Mouse (Mus musculus): ENCODE measurements around the gene Kir3dl2.
"Not testable (repeated sequence)": the region's sequence is repeated elsewhere in the genome, so short reads cannot be mapped to it uniquely, and the experiment has no call there.

The Kir3dl2 gene

DNA sequence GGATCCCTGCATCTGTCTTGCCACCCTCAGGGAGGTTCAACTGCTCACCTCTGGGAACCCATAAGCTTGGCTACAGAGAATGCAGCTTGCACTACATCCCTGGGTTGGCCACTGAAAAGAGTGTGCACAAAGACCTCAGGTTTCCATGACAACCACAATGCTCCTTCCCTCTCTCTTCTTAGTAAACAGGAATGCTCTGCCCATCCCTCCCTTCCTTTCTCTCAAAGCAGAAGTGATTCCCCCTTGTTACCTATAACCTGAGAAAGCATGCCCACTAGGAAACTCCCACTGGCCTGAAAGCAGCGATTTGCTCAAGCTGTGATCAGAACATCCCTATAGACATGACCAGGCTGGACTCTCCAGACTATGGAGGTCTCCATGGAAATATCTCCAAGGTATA is at the start of gene Kir3dl2:
TSS of gene Kir3dl2 (minus strand) at position 101 of the 400 bp plus-strand sequence.
- POLR2A ChIA-PET, CTCF ChIA-PET: not testable (repeated sequence)

DNA sequence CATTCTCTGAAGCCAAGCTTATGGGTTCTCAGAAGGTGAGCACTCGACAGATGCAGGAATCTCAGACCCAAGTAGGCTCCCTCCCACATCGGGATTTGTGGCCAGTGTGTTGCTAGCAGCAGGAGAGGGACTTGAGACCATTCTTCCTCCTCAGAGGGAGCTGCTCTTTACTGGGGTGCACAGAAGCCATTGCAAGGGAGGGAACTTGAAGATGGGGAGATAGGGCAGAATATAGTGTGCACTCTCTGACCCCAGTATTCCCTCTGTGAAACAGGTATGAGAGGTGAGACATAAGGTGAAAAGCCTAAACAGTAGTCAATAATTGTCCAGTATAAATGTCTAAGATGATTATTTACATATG is 47.0 kb upstream of the Kir3dl2 start:
- ChIA-PET POLR2A (no interaction called here), CTCF (no interaction called here)

DNA sequence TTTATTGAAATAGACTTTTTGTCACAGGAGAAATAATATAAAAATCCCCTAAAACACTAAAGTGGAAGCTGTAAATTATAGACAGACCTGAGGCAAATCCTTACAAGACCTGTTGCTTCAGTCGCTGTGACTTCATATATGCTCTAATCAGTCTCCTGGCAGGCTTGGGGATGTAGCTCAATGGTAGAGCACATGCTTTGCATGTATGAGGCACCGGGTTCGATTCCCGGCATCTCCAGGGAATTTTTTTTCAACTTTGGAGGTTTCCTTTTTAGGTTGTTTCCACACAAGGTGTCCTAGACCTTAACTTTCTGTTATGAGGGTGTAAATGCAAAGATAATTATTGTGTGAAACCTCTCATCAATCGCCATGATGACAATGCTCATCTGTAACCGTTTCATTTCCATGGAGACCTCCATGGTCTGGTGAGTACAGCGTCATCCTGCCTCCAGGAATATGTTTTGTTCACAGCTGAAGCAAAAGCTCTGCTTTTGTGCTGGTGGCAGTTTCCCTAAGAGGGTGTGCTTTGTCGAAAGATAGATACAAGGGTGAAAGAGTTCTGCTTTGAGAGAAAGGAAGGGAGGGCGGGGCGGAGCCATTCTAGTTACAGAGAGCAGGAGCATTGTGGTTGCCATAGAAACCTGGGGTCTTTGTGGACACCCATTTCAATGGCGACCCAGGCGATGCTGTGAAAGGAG is 46.5 kb upstream of the Kir3dl2 start, which contains the start of gene Tceal3:
TSS of gene Tceal3 (plus strand) at position 644 of the 698 bp plus-strand sequence.
- ChIA-PET CTCF (no interaction called here), POLR2A (no interaction called here)

DNA sequence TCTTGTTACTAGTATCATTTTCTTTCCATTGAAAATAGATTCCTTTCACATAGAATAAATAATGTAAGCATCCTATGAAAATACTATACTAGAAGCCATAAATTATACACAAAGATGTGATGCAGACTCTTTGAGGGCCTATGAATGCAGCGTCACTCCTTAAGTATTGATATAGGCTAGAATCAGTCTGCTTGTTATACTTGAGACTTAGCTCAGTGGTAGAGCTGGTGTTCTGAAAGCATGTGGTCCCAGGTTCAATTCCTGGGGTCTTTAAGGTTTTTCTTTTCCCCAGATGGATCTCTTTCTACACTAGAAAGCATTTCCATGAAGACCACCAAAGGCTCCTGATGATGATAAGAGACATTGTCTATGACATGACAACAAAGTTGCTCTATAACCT is 40.8 kb upstream of the Kir3dl2 start:
- ChIA-PET CTCF (no interaction called here), POLR2A (no interaction called here)

DNA sequence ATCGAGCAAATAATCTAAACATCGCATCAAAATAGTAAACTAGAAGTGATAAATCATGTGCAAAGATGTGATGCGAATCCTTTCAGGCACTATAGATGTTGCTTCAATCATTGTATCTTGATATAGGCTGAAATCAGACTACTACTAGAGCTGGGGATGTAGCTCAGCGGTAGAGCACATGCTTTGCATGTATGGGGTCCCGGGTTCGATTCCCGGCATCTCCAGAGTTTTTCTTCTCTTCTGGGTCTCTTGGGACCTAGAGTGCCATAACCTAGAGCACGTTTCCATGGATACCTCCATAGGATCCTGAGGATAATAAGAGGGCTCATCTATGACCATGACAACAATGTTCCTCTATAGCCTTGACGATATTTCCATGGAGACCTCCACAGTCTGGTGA is 25.2 kb upstream of the Kir3dl2 start:
- POLR2A ChIA-PET, result not testable (repeated sequence)

DNA sequence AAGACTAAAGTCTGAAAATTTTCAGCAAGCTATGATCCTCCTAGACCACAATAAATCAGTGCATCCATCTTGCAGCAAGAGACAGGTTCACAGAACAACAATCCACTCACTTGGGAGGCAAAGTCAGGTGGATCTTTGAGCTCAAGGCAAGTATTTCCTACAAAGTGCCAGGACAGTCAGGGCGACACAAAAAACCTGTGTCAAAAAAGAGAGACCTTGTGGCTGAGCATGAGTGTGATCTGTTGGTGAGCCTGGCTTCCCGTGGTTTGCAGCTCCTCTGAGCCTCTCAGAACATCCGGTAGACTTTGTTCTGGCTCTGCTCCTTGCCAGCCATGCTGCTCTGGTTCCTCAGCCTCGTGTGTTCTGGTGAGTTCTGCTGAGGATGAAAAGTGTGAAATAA is 26.2 kb downstream of the Kir3dl2 start, which contains the start of gene Kir3dl1:
TSS of gene Kir3dl1 (plus strand) at position 301 of the 400 bp plus-strand sequence.
- POLR2A ChIA-PET, CTCF ChIA-PET: not testable (repeated sequence)

More for the DNA sequence above, 25.2 kb upstream of the Kir3dl2 start:
- CTCF ChIA-PET, result interaction anchor here in 1 of 4 experiments (0.7 kb wide), 1 partner anchor 192 kb away, joined by 4 read pairs; no protein-coding TSS in a partner anchor

All from embryonic stem cell, embryonic (primary cell).